Mouse (Mus musculus) frontal cortex, postnatal 10 days (tissue): Measurements from ENCODE around the gene Prex1.
"Not testable (repeated sequence)": the region's sequence is repeated elsewhere in the genome, so short reads cannot be mapped to it uniquely, and the experiment has no call there.

ENCODE experiments used
- DNase-seq, 2 experiments: peaks; one replicate each; pipeline ENCODE4 v3.0.0; 2022; ENCODE audit warnings: low spot score in 2 of 2, mixed read lengths in 1 of 2

The Prex1 gene

GRCm38 (mm10) chr2:166713690-166714426 lies at the start of gene Prex1:
TSS of gene Prex1 (minus strand) at chr2:166713832.
- DNase-seq = peak; percentile 92 to 97

- DNase-seq = no peak
Observed at GRCm38 (mm10) chr2:166757969-166758368, 44.3 kb upstream of the Prex1 start.

- DNase-seq = no peak
Observed at GRCm38 (mm10) chr2:166754760-166755159, 41.1 kb upstream of the Prex1 start.

GRCm38 (mm10) chr2:166754194-166754593 lies 40.6 kb upstream of the Prex1 start:
- DNase-seq = no peak

GRCm38 (mm10) chr2:166750620-166751191 lies 37.1 kb upstream of the Prex1 start:
- DNase-seq = no peak

GRCm38 (mm10) chr2:166746261-166746913 lies 32.8 kb upstream of the Prex1 start:
- not testable (repeated sequence) for DNase-seq

GRCm38 (mm10) chr2:166745849-166746248 lies 32.2 kb upstream of the Prex1 start:
- no peak for DNase-seq

GRCm38 (mm10) chr2:166744433-166744832 lies 30.8 kb upstream of the Prex1 start:
- DNase-seq = no peak

GRCm38 (mm10) chr2:166743504-166743903 lies 29.9 kb upstream of the Prex1 start:
- no peak for DNase-seq

GRCm38 (mm10) chr2:166741445-166741844 lies 27.8 kb upstream of the Prex1 start:
- no peak for DNase-seq

GRCm38 (mm10) chr2:166740396-166740795 lies 26.8 kb upstream of the Prex1 start:
- no peak for DNase-seq

- DNase-seq = no peak
Observed at GRCm38 (mm10) chr2:166737307-166737706, 23.7 kb upstream of the Prex1 start.

GRCm38 (mm10) chr2:166735469-166736001 lies 21.9 kb upstream of the Prex1 start:
- DNase-seq = no peak

- no peak for DNase-seq
Observed at GRCm38 (mm10) chr2:166732860-166733259, 19.2 kb upstream of the Prex1 start.

- no peak for DNase-seq
Observed at GRCm38 (mm10) chr2:166732146-166732545, 18.5 kb upstream of the Prex1 start.

- not testable (repeated sequence) for DNase-seq
Observed at GRCm38 (mm10) chr2:166731102-166731883, 17.7 kb upstream of the Prex1 start.

- no peak for DNase-seq
Observed at GRCm38 (mm10) chr2:166730567-166730915, 16.9 kb upstream of the Prex1 start.

GRCm38 (mm10) chr2:166729656-166730566 lies 16.3 kb upstream of the Prex1 start:
- no peak for DNase-seq

- no peak for DNase-seq
Observed at GRCm38 (mm10) chr2:166729045-166729444, 15.4 kb upstream of the Prex1 start.

- DNase-seq = no peak
Observed at GRCm38 (mm10) chr2:166728261-166728680, 14.6 kb upstream of the Prex1 start.

- DNase-seq = peak in 1 of 2 experiments; percentile 61
Observed at GRCm38 (mm10) chr2:166727790-166728189, 14.2 kb upstream of the Prex1 start.
